Mouse (Mus musculus) myocyte (in vitro differentiated cells): ENCODE results near the gene Smg6.

ENCODE experiments used
- CEBPB ChIP-seq: IDR thresholded peaks from 2 replicates; pipeline ENCODE4 v1.6.1; 2011; ENCODE audit warnings: mild to moderate bottlenecking, moderate library complexity; ENCODE audit not compliant: poor library complexity, insufficient read depth, severe bottlenecking
- E2F4 ChIP-seq: IDR thresholded peaks from one replicate; pipeline ENCODE4 v1.6.1; 2011; ENCODE audit warnings: mild to moderate bottlenecking, control low read depth, moderate library complexity; ENCODE audit not compliant: insufficient read depth
- MAX ChIP-seq: IDR thresholded peaks from one replicate; pipeline ENCODE4 v1.6.1; 2011; ENCODE audit warnings: low read depth, mild to moderate bottlenecking, control low read depth
- MYOD1 ChIP-seq, 3 experiments: IDR thresholded peaks; one replicate each; pipeline ENCODE4 v1.6.1; 2011; ENCODE audit warnings: control low read depth in 2 of 3, low read depth in 2 of 3, mild to moderate bottlenecking in 2 of 3, moderate library complexity in 1 of 3; ENCODE audit not compliant: insufficient read length in 2 of 3, control insufficient read depth in 1 of 3
- MYOG ChIP-seq, 3 experiments: IDR thresholded peaks; one replicate each; pipeline ENCODE4 v1.6.1; 2011; ENCODE audit warnings: control low read depth in 2 of 3, low read depth in 2 of 3, mild to moderate bottlenecking in 2 of 3; ENCODE audit not compliant: insufficient read length in 2 of 3, control insufficient read depth in 1 of 3, insufficient read depth in 1 of 3
- POLR2A ChIP-seq: IDR thresholded peaks from one replicate; pipeline ENCODE4 v1.6.1; 2011; ENCODE audit warnings: low read depth, mild to moderate bottlenecking, control low read depth, moderate library complexity; ENCODE audit not compliant: insufficient read length
- POLR2AphosphoS2 ChIP-seq: IDR thresholded peaks from one replicate; pipeline ENCODE4 v1.6.1; 2011; ENCODE audit warnings: low read depth, control low read depth; ENCODE audit not compliant: insufficient read length
- TCF12 ChIP-seq: IDR thresholded peaks from one replicate; pipeline ENCODE4 v1.6.1; 2011; ENCODE audit warnings: mild to moderate bottlenecking, control low read depth; ENCODE audit not compliant: poor library complexity, insufficient read depth, severe bottlenecking
- TCF3 ChIP-seq: IDR thresholded peaks from one replicate; pipeline ENCODE4 v1.6.1; 2011; ENCODE audit warnings: low read depth, control low read depth; ENCODE audit not compliant: insufficient read length
- USF1 ChIP-seq: IDR thresholded peaks from one replicate; pipeline ENCODE4 v1.6.1; 2011; ENCODE audit warnings: low read depth, mild to moderate bottlenecking, control low read depth, moderate library complexity

GRCm38 (mm10) chr11:74909978-74910377, 15.6 kb upstream of the Smg6 start:
- TF ChIP-seq POLR2A (no peak), MYOG (IDR thresholded peaks at IDR 0.05; ENCODE audit: control insufficient read depth in 1 of 3, insufficient read depth in 1 of 3, insufficient read length in 2 of 3, low read depth in 2 of 3) (no peak), TCF12 (no peak), MYOD1 (IDR thresholded peaks at IDR 0.05; ENCODE audit: control insufficient read depth in 1 of 3, insufficient read length in 2 of 3, low read depth in 2 of 3) (no peak), TCF3 (no peak), POLR2AphosphoS2 (no peak), USF1 (no peak), E2F4 (no peak), MAX (no peak), CEBPB (no peak)
